In the genomic region with DNA sequence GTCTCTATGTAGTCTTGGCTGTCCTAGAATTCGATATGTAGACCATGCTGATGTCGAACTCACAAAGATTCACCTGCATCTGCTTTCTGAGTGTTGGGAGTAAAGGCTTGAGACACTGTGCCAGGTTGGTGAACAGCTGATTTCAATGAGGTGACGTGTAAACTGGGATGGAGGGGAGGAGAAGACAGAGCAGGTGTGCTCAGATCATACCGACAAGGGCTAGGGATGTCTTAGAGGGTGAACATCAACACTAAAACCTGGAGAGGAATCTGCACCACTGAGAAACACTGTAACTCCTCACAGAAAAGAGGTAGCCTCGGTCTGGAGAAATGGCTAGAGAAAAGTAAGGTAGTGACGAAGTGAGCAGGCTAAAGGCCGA, we compare ENCODE assay signal across 8 mouse cellular contexts. TPM values are rescaled to one million over a fixed set of nuclear protein-coding genes. Genes with fewer than 3 reads are reported as not detected.
DNase-seq lines count a peak whose midpoint lies in the region; ATAC-seq and TF ChIP-seq lines count a peak whose summit lies in the region.

No protein-coding gene starts in this region.

- no peak for TF ChIP-seq POLR2A in bone marrow, adult 2 months (IDR thresholded peaks at IDR 0.05; ENCODE audit: borderline replicate concordance, control insufficient read depth, low read depth, low read length)

- H3K9me3 ChIP-seq in heart, embryonic 15.5 days (replicated peaks): no peaks in the 10 kb centered on the region
- H3K9me3 ChIP-seq in hindbrain, embryonic 12.5 days (replicated peaks): no peaks in the 10 kb centered on the region
- no peaks in the 10 kb centered on the region for H3K9me3 ChIP-seq in midbrain, embryonic 12.5 days

- peak overlapping the region; percentile 97 for H3K4me3 ChIP-seq in heart, embryonic 15.5 days
- H3K4me3 ChIP-seq in bone marrow, adult 2 months (replicated peaks; ENCODE audit: control insufficient read depth, low read depth, low read length): peak overlapping the region; percentile 70
- peak overlapping the region; percentile 63 for H3K4me3 ChIP-seq in hindbrain, embryonic 12.5 days
- peak overlapping the region; percentile 60 for H3K4me3 ChIP-seq in midbrain, embryonic 12.5 days

- no peak for DNase-seq in heart, postnatal 4 days
- no peak for DNase-seq in right cerebral cortex, postnatal 25 days
- no peak for DNase-seq in ovary, adult 18-20 months (ENCODE audit: low spot score)
- DNase-seq in cerebellum, adult 11 months: no peak

- H3K36me3 ChIP-seq in heart, embryonic 15.5 days: peaks cover 29% of the 10 kb centered on the region
- peaks cover 29% of the 10 kb centered on the region for H3K36me3 ChIP-seq in hindbrain, embryonic 12.5 days
- H3K36me3 ChIP-seq in midbrain, embryonic 12.5 days: peaks cover 33% of the 10 kb centered on the region

- H3K27me3 ChIP-seq in heart, embryonic 15.5 days: no peaks in the 10 kb centered on the region
- no peaks in the 10 kb centered on the region for H3K27me3 ChIP-seq in hindbrain, embryonic 12.5 days
- H3K27me3 ChIP-seq in midbrain, embryonic 12.5 days: no peaks in the 10 kb centered on the region

- H3K4me1 ChIP-seq in heart, embryonic 15.5 days (replicated peaks): peaks cover 9% of the 10 kb centered on the region
- peaks cover 1% of the 10 kb centered on the region; the same call in 1 of the 2 replicates for H3K4me1 ChIP-seq in bone marrow, adult 2 months (ENCODE audit: control insufficient read depth, insufficient read depth, low read length)
- H3K4me1 ChIP-seq in hindbrain, embryonic 12.5 days: peaks cover 11% of the 10 kb centered on the region
- peaks cover 10% of the 10 kb centered on the region for H3K4me1 ChIP-seq in midbrain, embryonic 12.5 days

- H3K9ac ChIP-seq in heart, embryonic 15.5 days: peak overlapping the region; percentile 79
- H3K9ac ChIP-seq in hindbrain, embryonic 12.5 days: peak overlapping the region; percentile 41
- no peak overlapping the region; the same call in 1 of the 2 replicates for H3K9ac ChIP-seq in midbrain, embryonic 12.5 days (replicated peaks)

- TF ChIP-seq CTCF in bone marrow, adult 2 months (IDR thresholded peaks at IDR 0.05; ENCODE audit: control insufficient read depth, insufficient read depth, low read length): no peak

- peak; percentile 12 for ATAC-seq in heart, embryonic 15.5 days (replicated peaks; ENCODE audit: insufficient number of reproducible peaks, insufficient read depth, low FRiP score, low read depth)
- peak; percentile 46 for ATAC-seq in hindbrain, embryonic 12.5 days (ENCODE audit: low FRiP score)
- ATAC-seq in midbrain, embryonic 12.5 days (ENCODE audit: low FRiP score, low read depth): peak; percentile 42

- peak overlapping the region; percentile 94 for H3K27ac ChIP-seq in heart, embryonic 15.5 days
- peak overlapping the region; percentile 73 for H3K27ac ChIP-seq in bone marrow, adult 2 months (ENCODE audit: control insufficient read depth, insufficient read depth, low read depth, low read length, poor library complexity)
- peak overlapping the region; percentile 36; the same call in 1 of the 2 replicates for H3K27ac ChIP-seq in hindbrain, embryonic 12.5 days
- H3K27ac ChIP-seq in midbrain, embryonic 12.5 days (replicated peaks): 0 out of 2 replicates have a peak overlapping the region, but pooled peaks have one; percentile 79

- H3K4me2 ChIP-seq in heart, embryonic 15.5 days: peak overlapping the region; percentile 76
- H3K4me2 ChIP-seq in hindbrain, embryonic 12.5 days (replicated peaks): peak overlapping the region; percentile 71
- peak overlapping the region; percentile 65 for H3K4me2 ChIP-seq in midbrain, embryonic 12.5 days (replicated peaks)

- WGBS in heart, embryonic 15.5 days: 12% methylated on average over 7 of the region's 7 CpGs
- WGBS in bone marrow, adult 2 months: 6% methylated on average over 7 of the region's 7 CpGs
- 8% methylated on average over 7 of the region's 7 CpGs for WGBS in hindbrain, embryonic 12.5 days
- 11% methylated on average over 7 of the region's 7 CpGs for WGBS in midbrain, embryonic 12.5 days

RNA-seq across cellular contexts. Expression of a gene that starts 0.4 kb away (rescaled TPM):
- polyA plus RNA-seq in heart, embryonic 15.5 days (2015; fragmentation: Nextera tagmentation; extraction: Ambion mirVana): 26.5 and 32.5 TPM in 2 replicates
- total RNA-seq in heart, postnatal 4 days (2021): 10 to 100 TPM; 17.3 to 20.6 TPM
- polyA plus RNA-seq in bone marrow, adult 2 months (2011; ENCODE audit: insufficient read depth, insufficient read length, low replicate concordance, missing spikeins): 28.5 and 49.8 TPM in 2 replicates
- polyA plus RNA-seq in hindbrain, embryonic 12.5 days (2016; fragmentation: Nextera tagmentation; extraction: Ambion mirVana): 37.6 and 38.8 TPM in 2 replicates
- 34.1 and 36.8 TPM in 2 replicates for polyA plus RNA-seq in midbrain, embryonic 12.5 days (2016; fragmentation: Nextera tagmentation; extraction: Ambion mirVana)

RNA-seq across cellular contexts. Expression of a gene that starts 12.1 kb away (rescaled TPM):
- polyA plus RNA-seq in heart, embryonic 15.5 days (2015; fragmentation: Nextera tagmentation; extraction: Ambion mirVana): 12.9 and 14.1 TPM in 2 replicates
- total RNA-seq in heart, postnatal 4 days (2021): 10 to 100 TPM; 20.0 to 24.1 TPM
- polyA plus RNA-seq in bone marrow, adult 2 months (2011; ENCODE audit: insufficient read depth, insufficient read length, low replicate concordance, missing spikeins): 151 and 182 TPM in 2 replicates
- polyA plus RNA-seq in hindbrain, embryonic 12.5 days (2016; fragmentation: Nextera tagmentation; extraction: Ambion mirVana): 37.9 and 41.3 TPM in 2 replicates
- 32.0 and 32.6 TPM in 2 replicates for polyA plus RNA-seq in midbrain, embryonic 12.5 days (2016; fragmentation: Nextera tagmentation; extraction: Ambion mirVana)

RNA-seq across cellular contexts. Expression of a gene that starts 23.9 kb away (rescaled TPM):
- 24.3 and 25.9 TPM in 2 replicates for polyA plus RNA-seq in heart, embryonic 15.5 days (2015; fragmentation: Nextera tagmentation; extraction: Ambion mirVana)
- 10 to 100 TPM; 10.0 to 12.0 TPM for total RNA-seq in heart, postnatal 4 days (2021)
- polyA plus RNA-seq in bone marrow, adult 2 months (2011; ENCODE audit: insufficient read depth, insufficient read length, low replicate concordance, missing spikeins): 16.6 and 27.7 TPM in 2 replicates
- polyA plus RNA-seq in hindbrain, embryonic 12.5 days (2016; fragmentation: Nextera tagmentation; extraction: Ambion mirVana): 24.1 and 25.6 TPM in 2 replicates
- 22.6 and 23.4 TPM in 2 replicates for polyA plus RNA-seq in midbrain, embryonic 12.5 days (2016; fragmentation: Nextera tagmentation; extraction: Ambion mirVana)

RNA-seq across cellular contexts. Expression of a gene that starts 23.9 kb away (rescaled TPM):
- 27.1 and 31.0 TPM in 2 replicates for polyA plus RNA-seq in heart, embryonic 15.5 days (2015; fragmentation: Nextera tagmentation; extraction: Ambion mirVana)
- 10 to 100 TPM; 39.7 to 40.7 TPM for total RNA-seq in heart, postnatal 4 days (2021)
- polyA plus RNA-seq in bone marrow, adult 2 months (2011; ENCODE audit: insufficient read depth, insufficient read length, low replicate concordance, missing spikeins): 24.6 and 39.2 TPM in 2 replicates
- 38.4 and 43.7 TPM in 2 replicates for polyA plus RNA-seq in hindbrain, embryonic 12.5 days (2016; fragmentation: Nextera tagmentation; extraction: Ambion mirVana)
- polyA plus RNA-seq in midbrain, embryonic 12.5 days (2016; fragmentation: Nextera tagmentation; extraction: Ambion mirVana): 34.8 and 35.5 TPM in 2 replicates

RNA-seq across cellular contexts. Expression of a gene that starts 25.5 kb away (rescaled TPM):
- polyA plus RNA-seq in heart, embryonic 15.5 days (2015; fragmentation: Nextera tagmentation; extraction: Ambion mirVana): 30.7 and 41.6 TPM in 2 replicates
- total RNA-seq in heart, postnatal 4 days (2021): 10 to 100 TPM; 34.1 to 37.5 TPM
- 71.5 and 92.9 TPM in 2 replicates for polyA plus RNA-seq in bone marrow, adult 2 months (2011; ENCODE audit: insufficient read depth, insufficient read length, low replicate concordance, missing spikeins)
- 81.6 and 83.1 TPM in 2 replicates for polyA plus RNA-seq in hindbrain, embryonic 12.5 days (2016; fragmentation: Nextera tagmentation; extraction: Ambion mirVana)
- polyA plus RNA-seq in midbrain, embryonic 12.5 days (2016; fragmentation: Nextera tagmentation; extraction: Ambion mirVana): 81.3 and 86.6 TPM in 2 replicates

Comparison
In these comparisons a context has a peak if more than half of its experiments do, and no peak if none do; other contexts are left out.
1. H3K27ac ChIP-seq: peak in every context shown above with its lines; median percentile 94 in heart, embryonic 15.5 days; 79 in midbrain, embryonic 12.5 days; 73 in bone marrow, adult 2 months; 36 in hindbrain, embryonic 12.5 days.